Mouse (Mus musculus) liver, embryonic 15.5 days (tissue): ENCODE data around the gene Rflna. TPM values are rescaled to one million over a fixed set of nuclear protein-coding genes. Genes with fewer than 3 reads are reported as not detected.

Source experiments
- ATAC-seq: fragments of 200-750 bp; cut with Nextera tagmentation; 2 replicates; pipeline ENCODE4 v1.8.0; 2017; ENCODE audit warnings: moderate number of reproducible peaks, mild to moderate bottlenecking, moderate library complexity; ENCODE audit not compliant: insufficient read depth
- H3K27ac ChIP-seq: fragments of 300-500 bp; sonication (generic); replicated peaks from 2 replicates; pipeline ENCODE4 v1.5.1; 2015; ENCODE audit warnings: mild to moderate bottlenecking, inconsistent platforms
- H3K27me3 ChIP-seq: fragments of 300-500 bp; sonication (generic); 2 replicates; pipeline ENCODE4 v1.6.1; 2015; ENCODE audit warnings: mild to moderate bottlenecking, inconsistent platforms
- H3K36me3 ChIP-seq: fragments of 300-500 bp; sonication (generic); replicated peaks from 2 replicates; pipeline ENCODE4 v1.6.1; 2015; ENCODE audit warnings: moderate library complexity, mild to moderate bottlenecking, inconsistent platforms
- H3K4me1 ChIP-seq: fragments of 300-500 bp; sonication (generic); replicated peaks from 2 replicates; pipeline ENCODE4 v1.6.1; 2015; ENCODE audit warnings: inconsistent platforms
- H3K4me2 ChIP-seq: fragments of 300-500 bp; sonication (generic); 2 replicates; pipeline ENCODE4 v1.6.1; 2015; ENCODE audit warnings: moderate library complexity, mild to moderate bottlenecking, inconsistent platforms
- H3K4me3 ChIP-seq: fragments of 300-500 bp; sonication (generic); replicated peaks from 2 replicates; pipeline ENCODE4 v1.5.1; 2015; ENCODE audit warnings: mild to moderate bottlenecking, inconsistent platforms
- H3K9ac ChIP-seq: fragments of 300-500 bp; sonication (generic); 2 replicates; pipeline ENCODE4 v1.6.1; 2015; ENCODE audit warnings: moderate library complexity, mild to moderate bottlenecking, inconsistent platforms
- H3K9me3 ChIP-seq: fragments of 300-500 bp; sonication (generic); replicated peaks from 2 replicates; pipeline ENCODE4 v1.6.1; 2016; ENCODE audit warnings: inconsistent platforms
- WGBS: fragments of 180-500 bp; shearing (Covaris S2); methylation state at CpG from one replicate; pipeline ENCODE4 v1.1.7; 2015; ENCODE audit warnings: mixed read lengths; ENCODE audit not compliant: insufficient replicate concordance; 5-methylcytosine and 5-hydroxymethylcytosine counted together
- polyA plus RNA-seq: library from polyadenylated mRNA; unstranded; fragments of >200 nt; fragmentation: Nextera tagmentation; extraction: Ambion mirVana; gene quantifications from 2 replicates; pipeline ENCODE4 v1.2.1, GENCODE M21; 2015

The Rflna gene
- polyA plus RNA-seq, 1 experiment from 2014 or later = 0.22 TPM

DNA sequence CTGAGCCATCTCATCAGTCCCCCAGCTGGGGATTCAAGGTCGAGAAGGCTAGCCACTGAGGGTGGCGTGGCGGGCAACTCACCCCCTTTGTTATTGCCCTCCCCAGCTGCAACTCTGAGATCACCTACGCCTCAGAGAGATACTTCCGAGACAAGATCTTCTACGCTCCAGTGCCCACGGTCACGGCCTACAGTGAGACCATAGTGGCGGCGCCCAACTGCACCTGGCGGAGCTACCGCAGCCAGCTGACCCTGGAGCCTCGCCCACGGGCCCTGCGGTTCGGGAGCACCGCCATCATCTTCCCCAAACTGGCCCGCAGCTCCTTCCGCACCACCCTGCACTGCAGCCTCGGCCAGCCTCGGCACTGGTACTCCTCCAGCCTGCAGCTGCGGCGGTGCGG, 8.1 kb downstream of the Rflna start:
- H3K36me3 ChIP-seq = no peaks in the 10 kb centered on the region
- 78% methylated on average over 24 of the region's 24 CpGs for WGBS
- no peak overlapping the region for H3K4me3 ChIP-seq
- H3K9ac ChIP-seq = no peak overlapping the region
- H3K9me3 ChIP-seq = no peaks in the 10 kb centered on the region
- H3K4me2 ChIP-seq = no peak overlapping the region
- no peaks in the 10 kb centered on the region for H3K4me1 ChIP-seq
- no peaks in the 10 kb centered on the region; the same call in 1 of the 2 replicates for H3K27me3 ChIP-seq
- ATAC-seq = no peak
- H3K27ac ChIP-seq = no peak overlapping the region

DNA sequence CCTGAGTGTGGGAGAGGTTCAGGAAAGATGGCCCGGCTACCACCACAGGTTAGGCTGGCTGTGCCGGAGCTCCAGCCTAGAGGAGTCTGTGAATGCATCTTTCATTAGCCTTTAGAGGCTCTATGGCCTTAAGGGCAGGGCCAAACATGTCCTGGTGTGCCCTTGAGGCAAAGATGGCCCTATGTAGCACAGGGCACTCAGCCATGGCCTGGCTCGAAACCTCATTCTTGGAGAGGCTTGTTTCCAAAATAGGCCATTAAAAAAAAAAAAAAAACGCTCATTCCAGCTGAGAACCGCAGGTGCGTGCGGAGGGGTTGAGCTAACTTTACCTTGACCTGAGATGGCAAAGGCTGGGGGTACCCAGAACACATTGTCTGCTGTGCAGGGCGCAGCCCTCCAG, 8.6 kb downstream of the Rflna start:
- Histone ChIP-seq H3K9ac (no peak overlapping the region), H3K4me2 (no peak overlapping the region), H3K4me1 (no peaks in the 10 kb centered on the region), H3K36me3 (0 out of 2 replicates have a peak, but pooled peaks cover 4% of the 10 kb centered on the region), H3K27ac (no peak overlapping the region), H3K27me3 (no peaks in the 10 kb centered on the region), H3K4me3 (no peak overlapping the region), H3K9me3 (no peaks in the 10 kb centered on the region)
- WGBS = 78% methylated on average over 8 of the region's 8 CpGs
- no peak for ATAC-seq

DNA sequence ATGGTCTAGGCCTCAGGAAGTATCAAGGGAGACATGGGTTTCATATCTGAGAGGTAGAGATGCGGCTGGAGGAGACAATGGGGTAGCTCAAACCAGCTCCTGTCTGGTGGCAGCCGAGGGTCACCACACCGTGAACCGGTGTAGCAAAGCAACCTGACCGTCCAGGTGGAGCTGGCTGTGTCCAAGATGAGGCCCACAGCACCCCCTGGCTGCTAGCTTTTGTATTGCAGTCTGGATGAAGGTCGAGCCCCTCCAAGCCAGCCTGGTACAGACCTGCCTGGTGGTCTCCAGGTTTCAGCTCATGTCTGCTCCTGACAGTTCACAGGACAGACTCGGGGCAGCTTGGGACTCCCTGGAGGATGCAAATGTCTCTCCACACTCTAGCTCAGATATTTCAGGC, 11.5 kb downstream of the Rflna start:
- H3K4me2 ChIP-seq = no peak overlapping the region
- no peak overlapping the region for H3K4me3 ChIP-seq
- no peaks in the 10 kb centered on the region for H3K4me1 ChIP-seq
- no peak overlapping the region for H3K27ac ChIP-seq
- WGBS = 67% methylated on average over 7 of the region's 7 CpGs
- H3K9me3 ChIP-seq = no peaks in the 10 kb centered on the region
- H3K36me3 ChIP-seq = peaks cover 24% of the 10 kb centered on the region
- no peak overlapping the region for H3K9ac ChIP-seq
- no peaks in the 10 kb centered on the region for H3K27me3 ChIP-seq
- ATAC-seq = no peak

DNA sequence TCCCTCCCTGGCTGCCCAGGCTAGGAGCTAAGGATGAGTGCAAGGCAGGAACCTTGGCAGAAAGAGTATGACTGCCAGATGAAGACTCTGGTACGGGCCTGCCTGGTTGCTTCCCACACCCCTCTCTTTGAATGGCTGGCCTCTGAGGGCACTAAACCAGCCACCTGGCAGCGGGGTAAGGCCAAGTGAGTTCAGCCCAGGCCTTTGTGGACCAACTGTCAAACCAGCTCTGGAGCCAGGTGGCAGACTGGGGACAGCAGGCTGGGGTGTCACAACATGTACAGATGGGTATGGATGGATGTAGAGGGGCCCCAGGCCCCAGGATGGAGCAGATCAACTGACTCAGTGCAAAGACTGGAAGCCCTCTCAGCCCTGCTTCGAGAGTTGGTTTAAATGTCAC, 12.0 kb downstream of the Rflna start:
- Histone ChIP-seq H3K9me3 (no peaks in the 10 kb centered on the region), H3K4me3 (no peak overlapping the region), H3K4me2 (no peak overlapping the region), H3K27ac (no peak overlapping the region), H3K9ac (no peak overlapping the region), H3K36me3 (peaks cover 24% of the 10 kb centered on the region), H3K27me3 (no peaks in the 10 kb centered on the region), H3K4me1 (no peaks in the 10 kb centered on the region)
- WGBS = 67% methylated on average over 3 of the region's 3 CpGs
- no peak for ATAC-seq

DNA sequence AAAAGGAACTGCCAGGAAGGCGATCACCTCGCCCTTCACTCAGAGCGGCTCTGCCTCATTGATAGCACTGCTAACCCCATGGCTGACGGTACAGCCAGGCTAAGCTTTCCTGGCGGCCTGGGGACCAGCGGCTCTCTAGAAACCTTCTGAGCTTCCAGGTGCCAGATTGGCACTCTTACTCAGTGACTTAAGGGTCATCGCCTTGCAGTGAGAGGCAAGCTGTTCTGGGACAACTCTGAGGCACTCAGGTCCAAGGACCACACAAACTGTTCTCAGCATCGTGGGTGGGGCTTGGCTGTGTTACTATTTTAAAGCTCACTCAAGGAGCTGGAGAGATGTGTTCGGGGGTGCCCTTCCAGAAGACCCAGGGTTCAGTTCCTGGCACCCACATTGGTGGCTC, 12.6 kb downstream of the Rflna start:
- H3K9me3 ChIP-seq = no peaks in the 10 kb centered on the region
- 74% methylated on average over 9 of the region's 9 CpGs for WGBS
- peaks cover 24% of the 10 kb centered on the region for H3K36me3 ChIP-seq
- H3K4me1 ChIP-seq = no peaks in the 10 kb centered on the region
- no peak overlapping the region for H3K27ac ChIP-seq
- H3K9ac ChIP-seq = no peak overlapping the region
- no peaks in the 10 kb centered on the region for H3K27me3 ChIP-seq
- ATAC-seq = no peak
- no peak overlapping the region for H3K4me3 ChIP-seq
- no peak overlapping the region for H3K4me2 ChIP-seq

DNA sequence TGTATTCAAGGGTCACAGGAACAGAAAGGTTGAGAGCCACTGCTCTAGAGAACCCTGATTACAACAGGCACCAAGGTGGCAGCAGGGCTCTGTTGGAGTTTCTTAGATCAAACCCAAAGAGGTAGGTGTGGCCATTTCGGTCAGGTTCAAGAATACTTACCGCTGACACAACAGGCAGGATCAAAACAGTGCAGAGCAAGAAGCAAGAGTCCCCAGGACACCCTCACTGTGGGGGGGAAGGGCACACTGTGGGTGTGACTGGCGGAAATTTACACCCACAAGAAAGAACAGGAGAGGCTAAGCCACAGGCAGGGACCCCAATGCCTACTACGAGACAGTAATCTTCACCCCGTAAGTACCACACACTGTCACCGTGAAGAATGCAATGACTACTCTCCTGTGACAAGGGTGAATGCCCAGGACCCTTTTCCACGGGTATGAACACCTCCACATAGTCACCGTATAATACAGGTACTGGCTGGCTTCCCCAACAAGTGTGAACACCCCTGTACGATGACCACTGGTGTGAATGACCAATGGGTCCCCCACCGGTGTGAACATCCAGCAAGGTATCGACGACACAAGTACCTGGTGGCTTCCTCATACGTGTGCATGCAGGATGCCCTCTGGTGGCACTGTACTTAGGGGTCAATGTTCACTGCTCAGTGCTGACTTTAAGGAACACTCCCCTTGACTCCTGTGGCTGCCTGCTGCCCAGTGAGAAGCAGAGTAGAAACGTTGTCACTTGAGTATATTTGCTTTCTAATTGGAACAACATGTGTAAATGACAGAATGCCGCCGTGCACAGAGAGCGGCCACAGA, 13.6 kb downstream of the Rflna start:
- Histone ChIP-seq H3K9me3 (no peaks in the 10 kb centered on the region), H3K4me1 (no peaks in the 10 kb centered on the region), H3K4me2 (no peak overlapping the region), H3K27me3 (no peaks in the 10 kb centered on the region), H3K36me3 (peaks cover 24% of the 10 kb centered on the region), H3K4me3 (no peak overlapping the region), H3K27ac (no peak overlapping the region), H3K9ac (no peak overlapping the region)
- ATAC-seq = no peak
- 77% methylated on average over 17 of the region's 17 CpGs for WGBS

DNA sequence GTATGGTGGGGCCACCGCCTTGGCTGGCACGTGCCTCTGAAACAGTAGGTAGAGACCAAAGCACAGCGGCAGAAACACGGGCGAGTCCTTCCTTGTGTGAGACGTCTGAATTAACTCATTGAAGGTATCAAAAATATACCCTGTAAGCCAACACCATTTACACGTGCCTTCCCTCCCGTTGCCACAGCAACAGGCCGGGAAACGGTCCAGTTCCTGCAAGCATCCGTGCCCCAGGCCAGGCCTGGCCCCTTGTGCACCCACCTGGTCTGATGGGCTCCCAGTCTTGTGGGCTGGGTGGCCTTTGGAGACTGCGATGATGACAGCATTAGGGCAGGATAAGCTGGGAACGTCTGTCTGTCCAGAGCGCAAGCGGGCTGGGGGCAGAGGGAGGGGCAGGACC, 14.3 kb downstream of the Rflna start:
- no peak overlapping the region for H3K27ac ChIP-seq
- H3K4me2 ChIP-seq = no peak overlapping the region
- H3K27me3 ChIP-seq = no peaks in the 10 kb centered on the region
- no peaks in the 10 kb centered on the region for H3K9me3 ChIP-seq
- no peak for ATAC-seq
- no peaks in the 10 kb centered on the region for H3K4me1 ChIP-seq
- 82% methylated on average over 15 of the region's 15 CpGs for WGBS
- H3K36me3 ChIP-seq = peaks cover 24% of the 10 kb centered on the region
- H3K9ac ChIP-seq = no peak overlapping the region
- no peak overlapping the region for H3K4me3 ChIP-seq

DNA sequence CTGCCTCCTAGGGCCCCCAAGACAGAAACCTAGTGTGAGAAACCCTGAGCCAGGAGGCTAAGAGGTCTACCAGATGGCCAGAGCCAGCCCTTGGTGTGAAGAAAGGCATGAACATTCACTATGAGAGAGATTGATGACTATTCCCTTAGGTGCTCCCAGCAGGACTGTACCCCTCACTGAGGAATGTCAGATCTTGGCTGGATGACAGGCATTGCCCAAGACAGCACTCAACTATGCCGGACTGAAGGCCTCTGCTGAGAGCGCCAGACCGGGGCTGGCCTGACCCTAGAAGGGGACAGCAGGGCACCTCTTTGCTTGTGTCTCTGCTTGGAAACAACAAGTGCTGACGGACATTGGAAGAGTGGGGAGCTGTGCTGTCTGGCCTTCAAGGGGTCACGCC, 16.1 kb downstream of the Rflna start:
- H3K27me3 ChIP-seq = no peaks in the 10 kb centered on the region

DNA sequence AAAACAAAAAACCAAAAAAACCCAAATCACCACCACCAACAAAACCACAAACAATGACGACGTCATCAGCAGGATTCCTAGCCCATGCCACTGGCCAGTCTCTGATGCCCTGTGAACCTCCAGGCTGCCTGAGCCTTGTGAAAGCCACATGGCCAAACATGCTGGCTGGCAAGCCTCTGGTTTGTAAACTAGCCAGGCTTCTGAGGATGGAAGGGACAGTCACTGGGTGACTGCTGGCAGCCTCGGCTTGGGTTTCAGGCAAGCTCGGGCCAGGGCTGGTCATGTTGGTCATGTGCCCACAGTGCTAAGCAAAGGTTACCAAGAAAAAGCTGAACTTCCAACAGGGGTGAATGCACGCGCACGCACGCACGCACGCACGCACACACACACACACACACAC, 18.3 kb downstream of the Rflna start:
- Histone ChIP-seq H3K27me3 (no peaks in the 10 kb centered on the region), H3K4me2 (no peak overlapping the region), H3K36me3 (peaks cover 60% of the 10 kb centered on the region), H3K9ac (no peak overlapping the region), H3K27ac (no peak overlapping the region), H3K4me3 (no peak overlapping the region), H3K4me1 (no peaks in the 10 kb centered on the region), H3K9me3 (no peaks in the 10 kb centered on the region)
- no peak for ATAC-seq
- 78% methylated on average over 11 of the region's 11 CpGs for WGBS

More for the DNA sequence above, 16.1 kb downstream of the Rflna start:
- WGBS = 85% methylated on average over 5 of the region's 5 CpGs
- Histone ChIP-seq H3K9me3 (no peaks in the 10 kb centered on the region), H3K4me3 (no peak overlapping the region), H3K36me3 (peaks cover 40% of the 10 kb centered on the region), H3K9ac (no peak overlapping the region), H3K4me1 (no peaks in the 10 kb centered on the region), H3K4me2 (no peak overlapping the region), H3K27ac (no peak overlapping the region)
- ATAC-seq = no peak

DNA sequence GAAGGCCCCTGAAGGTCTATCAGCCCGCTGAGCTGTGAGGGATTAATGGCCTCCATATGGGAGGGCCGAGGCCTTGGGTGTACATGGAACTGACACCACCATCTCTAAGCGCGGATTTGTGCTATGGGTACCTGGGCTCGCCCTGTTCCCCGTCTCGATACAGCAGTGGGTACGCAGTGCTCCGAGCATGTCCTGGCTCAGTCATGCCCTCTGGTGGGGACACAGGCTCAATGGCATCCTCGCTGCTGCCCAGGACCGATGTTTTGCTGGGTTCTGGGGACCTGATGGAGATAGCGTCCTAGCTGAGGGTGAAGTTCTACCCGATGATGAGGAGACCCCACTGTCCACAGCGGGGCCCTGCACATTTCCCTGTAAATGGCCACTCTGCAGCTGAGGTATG, 21.0 kb downstream of the Rflna start:
- H3K9me3 ChIP-seq = no peaks in the 10 kb centered on the region
- H3K4me3 ChIP-seq = no peak overlapping the region
- no peaks in the 10 kb centered on the region for H3K27me3 ChIP-seq
- no peak overlapping the region for H3K4me2 ChIP-seq
- ATAC-seq = no peak
- H3K36me3 ChIP-seq = peaks cover 61% of the 10 kb centered on the region
- no peaks in the 10 kb centered on the region for H3K4me1 ChIP-seq
- no peak overlapping the region for H3K27ac ChIP-seq
- H3K9ac ChIP-seq = no peak overlapping the region
- 79% methylated on average over 14 of the region's 14 CpGs for WGBS

DNA sequence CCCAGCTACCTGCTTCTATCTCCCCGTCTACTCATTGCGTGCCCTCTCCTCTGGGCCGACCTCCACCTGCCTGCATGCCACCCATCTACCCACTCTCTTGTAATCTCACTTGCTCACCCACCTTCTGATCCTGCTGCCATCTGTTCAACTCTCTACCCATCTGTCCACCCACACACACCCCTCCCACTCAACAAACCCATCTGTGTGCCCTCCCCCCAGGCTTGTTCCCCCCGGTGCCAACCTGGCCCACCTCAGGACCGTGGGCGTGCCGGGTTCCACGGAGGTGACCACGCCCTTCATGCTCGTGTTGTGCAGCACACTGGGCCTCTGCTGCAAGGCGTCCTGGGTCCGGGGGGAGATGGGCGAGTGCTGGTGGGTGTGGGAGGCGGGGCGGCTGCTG, 25.4 kb downstream of the Rflna start:
- no peak overlapping the region for H3K4me3 ChIP-seq
- H3K4me1 ChIP-seq = no peaks in the 10 kb centered on the region
- no peak for ATAC-seq
- no peaks in the 10 kb centered on the region for H3K27me3 ChIP-seq
- no peak overlapping the region for H3K27ac ChIP-seq
- 76% methylated on average over 15 of the region's 15 CpGs for WGBS
- H3K9me3 ChIP-seq = no peaks in the 10 kb centered on the region
- no peak overlapping the region for H3K9ac ChIP-seq
- peaks cover 79% of the 10 kb centered on the region for H3K36me3 ChIP-seq
- H3K4me2 ChIP-seq = no peak overlapping the region

DNA sequence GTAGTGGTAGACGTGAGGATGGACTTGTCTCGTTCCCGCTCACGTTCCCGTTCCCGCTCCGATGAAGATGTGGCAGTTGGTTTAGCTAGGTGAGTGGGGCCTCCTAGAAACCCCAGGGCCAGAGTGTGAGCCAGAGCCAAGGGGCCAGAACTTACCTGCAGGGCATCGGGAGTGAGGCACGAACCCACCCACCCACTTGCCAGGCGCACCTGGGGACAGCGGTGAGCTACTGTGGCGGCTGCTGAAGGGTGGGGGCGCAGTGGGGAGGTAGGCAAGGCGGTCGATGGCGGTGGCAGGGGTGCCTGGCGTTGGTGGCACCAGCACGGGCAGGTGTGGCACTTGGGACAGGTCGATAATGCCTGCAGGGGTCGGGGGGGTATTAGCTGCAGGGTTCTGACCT, 25.9 kb downstream of the Rflna start:
- no peaks in the 10 kb centered on the region for H3K9me3 ChIP-seq
- no peak overlapping the region for H3K4me2 ChIP-seq
- no peaks in the 10 kb centered on the region for H3K4me1 ChIP-seq
- H3K9ac ChIP-seq = no peak overlapping the region
- peaks cover 74% of the 10 kb centered on the region for H3K36me3 ChIP-seq
- H3K27me3 ChIP-seq = no peaks in the 10 kb centered on the region
- no peak overlapping the region for H3K4me3 ChIP-seq
- no peak for ATAC-seq
- H3K27ac ChIP-seq = no peak overlapping the region
- 84% methylated on average over 20 of the region's 20 CpGs for WGBS
